Mouse (Mus musculus) hindbrain, postnatal 0 days (tissue): ENCODE measurements at regions not wholly inside any gene's neighbourhood (a gene's known extent, or its start where the extent isn't known, plus 50 kb on each side); places are given as distances from the start of the nearest gene placed in this dataset.

ENCODE experiments used
- ATAC-seq: fragments of 200-750 bp; cut with Nextera tagmentation; 2 replicates; pipeline ENCODE4 v1.8.0; 2017; ENCODE audit warnings: mild to moderate bottlenecking, moderate TSS enrichment, moderate library complexity
- DNase-seq: peaks from one replicate; pipeline ENCODE4 v3.0.0-alpha.2; 2015; ENCODE audit warnings: low spot score
- H3K27ac ChIP-seq: fragments of 300-500 bp; sonication (generic); 2 replicates; pipeline ENCODE4 v1.5.1; 2014; ENCODE audit warnings: mild to moderate bottlenecking
- H3K27me3 ChIP-seq: fragments of 300-500 bp; sonication (generic); 2 replicates; pipeline ENCODE4 v1.6.1; 2014; ENCODE audit warnings: low read length, mixed read lengths; ENCODE audit not compliant: insufficient read depth
- H3K36me3 ChIP-seq: fragments of 300-500 bp; sonication (generic); 2 replicates; pipeline ENCODE4 v1.6.1; 2014; ENCODE audit warnings: low read length, mixed read lengths; ENCODE audit not compliant: insufficient read depth
- H3K4me1 ChIP-seq: fragments of 300-500 bp; sonication (generic); 2 replicates; pipeline ENCODE4 v1.6.1; 2014; ENCODE audit warnings: antibody characterized with exemption, low read length, mixed read lengths; ENCODE audit not compliant: insufficient read depth
- H3K4me2 ChIP-seq: fragments of 300-500 bp; sonication (generic); 2 replicates; pipeline ENCODE4 v1.6.1; 2014; ENCODE audit warnings: low read depth, mild to moderate bottlenecking, low read length, moderate library complexity, mixed read lengths
- H3K4me3 ChIP-seq: fragments of 300-500 bp; sonication (generic); 2 replicates; pipeline ENCODE4 v1.5.1; 2014; ENCODE audit warnings: low read length
- H3K9ac ChIP-seq: fragments of 300-500 bp; sonication (generic); replicated peaks from 2 replicates; pipeline ENCODE4 v1.6.1; 2014; ENCODE audit warnings: mild to moderate bottlenecking, low read length, moderate library complexity, mixed read lengths
- H3K9me3 ChIP-seq: fragments of 300-500 bp; sonication (generic); 2 replicates; pipeline ENCODE4 v1.6.1; 2016; ENCODE audit warnings: low read length, mixed read lengths
- CTCF ChIP-seq: IDR thresholded peaks from 2 replicates; pipeline ENCODE4 v1.5.1; 2016; ENCODE audit warnings: antibody characterized with exemption, control low read depth, low read depth
- WGBS: fragments of 180-500 bp; shearing (Covaris S2); extraction: QIAGEN DNeasy Blood & Tissue Kit; methylation state at CpG from one replicate; pipeline ENCODE4 v1.1.7; 2014; 5-methylcytosine and 5-hydroxymethylcytosine counted together

DNA sequence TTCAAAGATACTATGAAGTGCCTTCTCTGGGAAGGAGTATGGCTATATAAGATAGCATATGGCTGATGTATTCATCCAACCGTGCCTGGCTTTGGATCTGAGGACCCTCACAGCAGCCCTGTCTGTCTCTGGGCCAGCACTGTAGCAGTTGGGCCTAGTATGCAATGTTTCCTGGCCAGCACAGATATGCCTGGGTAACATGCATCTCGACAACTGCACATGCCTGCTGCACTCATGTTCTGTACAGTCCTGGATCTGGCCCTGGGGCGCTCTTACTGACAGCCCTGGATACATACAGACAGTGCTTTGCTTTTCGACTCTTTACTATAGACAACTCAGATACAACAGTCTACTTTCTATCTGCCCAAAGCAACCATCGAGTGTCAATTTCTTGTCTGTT, 197.3 kb downstream of the Stk31 start:
- no peaks in the 10 kb centered on the region; the same call in 1 of the 2 replicates for H3K4me1 ChIP-seq
- H3K9ac ChIP-seq = no peak overlapping the region
- H3K4me3 ChIP-seq = no peak overlapping the region
- WGBS = 80% methylated on average over 5 of the region's 5 CpGs
- no peaks in the 10 kb centered on the region for H3K9me3 ChIP-seq
- no peak overlapping the region for H3K4me2 ChIP-seq
- no peak for DNase-seq
- TF ChIP-seq CTCF = no peak
- no peaks in the 10 kb centered on the region for H3K27me3 ChIP-seq
- H3K36me3 ChIP-seq = no peaks in the 10 kb centered on the region
- no peak overlapping the region for H3K27ac ChIP-seq
- ATAC-seq = no peak

GRCm38 (mm10) chr6:49603201-49603600, 207.8 kb downstream of the Stk31 start:
- 0 out of 2 replicates have a peak, but pooled peaks cover 4% of the 10 kb centered on the region for H3K4me1 ChIP-seq
- no peak overlapping the region for H3K9ac ChIP-seq
- H3K9me3 ChIP-seq = no peaks in the 10 kb centered on the region
- H3K4me3 ChIP-seq = no peak overlapping the region
- DNase-seq (no peak), ATAC-seq (no peak)
- H3K27me3 ChIP-seq = no peaks in the 10 kb centered on the region
- H3K27ac ChIP-seq = no peak overlapping the region
- no peak for TF ChIP-seq CTCF
- WGBS = 27% methylated on average over 1 of the region's 1 CpGs
- no peak overlapping the region for H3K4me2 ChIP-seq
- no peaks in the 10 kb centered on the region for H3K36me3 ChIP-seq

DNA sequence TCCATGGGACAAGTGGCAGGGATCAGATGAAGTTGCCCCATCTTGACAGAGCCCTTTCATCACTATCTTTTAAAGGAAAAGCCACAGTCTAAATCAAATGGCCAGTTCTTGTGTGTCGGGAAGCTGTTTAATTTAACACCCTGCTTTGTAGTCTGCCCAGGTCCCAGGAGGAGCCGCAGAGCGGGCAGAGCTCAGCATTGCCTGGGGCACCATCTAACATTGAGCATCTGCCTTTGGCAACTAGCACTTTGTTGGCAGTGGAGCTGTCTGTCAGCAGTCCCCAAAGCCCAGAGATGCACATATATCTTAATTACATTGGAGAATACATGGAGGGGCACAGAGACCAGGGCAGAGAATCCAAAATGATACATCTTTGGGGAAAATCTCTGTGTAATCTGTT, 208.4 kb downstream of the Stk31 start:
- no peak for TF ChIP-seq CTCF
- H3K4me2 ChIP-seq = no peak overlapping the region
- no peaks in the 10 kb centered on the region for H3K9me3 ChIP-seq
- DNase-seq = peak; percentile 58
- no peak overlapping the region for H3K27ac ChIP-seq
- H3K4me3 ChIP-seq = no peak overlapping the region
- no peaks in the 10 kb centered on the region for H3K27me3 ChIP-seq
- H3K36me3 ChIP-seq = no peaks in the 10 kb centered on the region
- peak; percentile 56; the same call in 1 of the 2 replicates for ATAC-seq
- 21% methylated on average over 3 of the region's 3 CpGs for WGBS
- 0 out of 2 replicates have a peak, but pooled peaks cover 4% of the 10 kb centered on the region for H3K4me1 ChIP-seq
- H3K9ac ChIP-seq = no peak overlapping the region

DNA sequence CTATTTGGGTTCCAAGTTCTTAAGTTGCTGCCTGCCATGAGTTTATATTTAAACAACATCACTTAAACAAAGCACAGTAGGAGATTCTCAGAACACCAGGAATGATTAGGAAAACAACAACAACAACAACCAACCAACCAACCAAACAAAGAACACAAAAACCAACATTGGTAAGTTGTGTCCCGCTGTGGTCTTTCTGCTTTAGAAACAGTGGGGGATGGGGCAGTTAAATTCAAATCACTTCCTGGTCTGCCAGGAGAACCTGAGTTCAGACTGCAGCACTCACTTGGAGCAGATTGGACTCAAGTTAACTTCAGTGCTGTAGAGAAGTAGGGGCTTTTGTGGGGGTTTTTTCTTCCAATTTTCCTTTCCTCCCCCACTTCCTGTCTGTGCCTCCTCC, 210.6 kb downstream of the Stk31 start:
- DNase-seq (no peak), ATAC-seq (no peak)
- H3K9me3 ChIP-seq = no peaks in the 10 kb centered on the region
- H3K4me1 ChIP-seq = 0 out of 2 replicates have a peak, but pooled peaks cover 4% of the 10 kb centered on the region
- H3K9ac ChIP-seq = no peak overlapping the region
- H3K27me3 ChIP-seq = no peaks in the 10 kb centered on the region
- no peaks in the 10 kb centered on the region for H3K36me3 ChIP-seq
- WGBS = 0% methylated on average over 1 of the region's 1 CpGs
- no peak overlapping the region for H3K4me3 ChIP-seq
- TF ChIP-seq CTCF = no peak
- no peak overlapping the region for H3K4me2 ChIP-seq
- no peak overlapping the region for H3K27ac ChIP-seq

DNA sequence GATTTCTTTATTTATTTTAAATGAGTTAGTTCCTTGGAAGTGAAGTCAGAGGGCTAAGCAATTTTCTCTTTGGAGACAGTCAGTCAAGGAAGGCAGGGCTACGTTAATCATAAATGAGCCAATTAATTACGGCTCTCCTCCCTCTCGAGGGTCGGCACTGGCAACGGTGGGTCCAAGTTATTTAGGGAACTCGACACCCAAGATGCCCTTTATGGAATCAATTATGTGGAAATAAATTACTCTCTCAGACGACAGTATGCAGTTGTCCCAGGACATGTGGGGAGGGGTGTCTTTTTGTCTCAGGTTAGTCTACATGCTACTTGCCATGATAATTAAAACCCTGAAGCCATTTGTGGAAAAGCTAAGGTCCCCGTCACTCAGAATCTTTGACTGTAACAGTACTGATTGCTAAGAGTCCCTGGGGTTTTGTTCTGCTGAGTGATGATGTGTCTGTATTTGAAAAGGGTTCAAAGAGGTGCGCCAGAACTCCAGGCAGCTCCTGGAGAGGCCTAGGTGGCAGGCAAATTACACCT, 211.3 kb downstream of the Stk31 start:
- H3K36me3 ChIP-seq = no peaks in the 10 kb centered on the region
- H3K27me3 ChIP-seq = no peaks in the 10 kb centered on the region
- ATAC-seq (no peak), DNase-seq (no peak)
- no peak for TF ChIP-seq CTCF
- H3K9ac ChIP-seq = no peak overlapping the region
- 37% methylated on average over 9 of the region's 9 CpGs for WGBS
- H3K9me3 ChIP-seq = no peaks in the 10 kb centered on the region
- 0 out of 2 replicates have a peak, but pooled peaks cover 4% of the 10 kb centered on the region for H3K4me1 ChIP-seq
- H3K4me3 ChIP-seq = no peak overlapping the region
- H3K4me2 ChIP-seq = no peak overlapping the region
- H3K27ac ChIP-seq = no peak overlapping the region

GRCm38 (mm10) chr6:49624080-49624479, 198.4 kb upstream of the Npy start:
- Histone ChIP-seq H3K36me3 (no peaks in the 10 kb centered on the region), H3K9ac (no peak overlapping the region), H3K4me2 (no peak overlapping the region), H3K4me1 (no peaks in the 10 kb centered on the region), H3K4me3 (no peak overlapping the region), H3K27ac (no peak overlapping the region), H3K9me3 (no peaks in the 10 kb centered on the region), H3K27me3 (no peaks in the 10 kb centered on the region)
- no peak for TF ChIP-seq CTCF
- ATAC-seq (no peak), DNase-seq (no peak)
- 77% methylated on average over 2 of the region's 2 CpGs for WGBS

GRCm38 (mm10) chr6:49624564-49624963, 197.9 kb upstream of the Npy start:
- no peak for ATAC-seq
- Histone ChIP-seq H3K9me3 (no peaks in the 10 kb centered on the region), H3K4me3 (no peak overlapping the region), H3K4me1 (no peaks in the 10 kb centered on the region), H3K27ac (no peak overlapping the region), H3K27me3 (no peaks in the 10 kb centered on the region), H3K9ac (no peak overlapping the region), H3K36me3 (no peaks in the 10 kb centered on the region), H3K4me2 (no peak overlapping the region)
- 62% methylated on average over 5 of the region's 5 CpGs for WGBS
- TF ChIP-seq CTCF = no peak
- DNase-seq = no peak
